Mouse (Mus musculus) brain, embryonic 14.5 days (tissue): Measurements from ENCODE around the gene Klf3.

Experiments used
- CTCF ChIP-seq: fragments of 200-500 bp; IDR thresholded peaks from 2 replicates; pipeline ENCODE4 v1.5.1; 2012; ENCODE audit warnings: inconsistent platforms, mild to moderate bottlenecking, moderate library complexity, borderline replicate concordance; ENCODE audit not compliant: insufficient read depth, insufficient read length; ENCODE audit errors: extremely low read depth
- POLR2A ChIP-seq: fragments of 200-500 bp; IDR thresholded peaks from 2 replicates; pipeline ENCODE4 v1.6.1; 2012; ENCODE audit warnings: mild to moderate bottlenecking, inconsistent platforms, borderline replicate concordance; ENCODE audit not compliant: poor library complexity, insufficient read depth, insufficient read length, severe bottlenecking; ENCODE audit errors: extremely low read depth

- TF ChIP-seq CTCF (no peak), POLR2A (no peak)
These were observed 36.6 kb upstream of the Klf3 start for GRCm38 (mm10) chr5:64766626-64767025.
